Mouse (Mus musculus) limb, embryonic 11.5 days (tissue): Measurements from ENCODE around the gene Zfp113. TPM values are rescaled to one million over a fixed set of nuclear protein-coding genes. Genes with fewer than 3 reads are reported as not detected.
A peak's percentile ranks its signal among the peaks of the same experiment; 100 is the strongest.

Experiments used
- ATAC-seq: fragments of 200-750 bp; cut with Nextera tagmentation; 2 replicates; pipeline ENCODE4 v1.8.0; 2017; ENCODE audit warnings: low read depth; ENCODE audit not compliant: insufficient number of reproducible peaks, low FRiP score, low TSS enrichment
- DNase-seq: peaks from one replicate; pipeline ENCODE4 v3.0.0-alpha.2; 2015; ENCODE audit warnings: low spot score
- H3K27ac ChIP-seq: fragments of 300-500 bp; sonication (generic); replicated peaks from 2 replicates; pipeline ENCODE4 v1.5.1; 2014; ENCODE audit warnings: low read depth, mild to moderate bottlenecking, low read length
- H3K27me3 ChIP-seq: fragments of 300-500 bp; sonication (generic); 2 replicates; pipeline ENCODE4 v1.6.1; 2014; ENCODE audit warnings: mild to moderate bottlenecking, low read length, mixed read lengths; ENCODE audit not compliant: control insufficient read depth, insufficient read depth
- H3K36me3 ChIP-seq: fragments of 300-500 bp; sonication (generic); 2 replicates; pipeline ENCODE4 v1.6.1; 2014; ENCODE audit warnings: mild to moderate bottlenecking, low read length, moderate library complexity, mixed read lengths; ENCODE audit not compliant: control insufficient read depth, insufficient read depth
- H3K4me1 ChIP-seq: fragments of 300-500 bp; sonication (generic); 2 replicates; pipeline ENCODE4 v1.6.1; 2014; ENCODE audit warnings: low read length, mixed read lengths; ENCODE audit not compliant: control insufficient read depth, insufficient read depth
- H3K4me2 ChIP-seq: fragments of 300-500 bp; sonication (generic); 2 replicates; pipeline ENCODE4 v1.6.1; 2014; ENCODE audit warnings: low read depth, mild to moderate bottlenecking, moderate library complexity; ENCODE audit not compliant: severe bottlenecking
- H3K4me3 ChIP-seq: fragments of 300-500 bp; sonication (generic); 2 replicates; pipeline ENCODE4 v1.5.1; 2014; ENCODE audit warnings: low read depth, low read length
- H3K9ac ChIP-seq: fragments of 300-500 bp; sonication (generic); 2 replicates; pipeline ENCODE4 v1.6.1; 2014; ENCODE audit warnings: mild to moderate bottlenecking, low read length
- H3K9me3 ChIP-seq: fragments of 300-500 bp; sonication (generic); 2 replicates; pipeline ENCODE4 v1.6.1; 2016; ENCODE audit warnings: low read length; ENCODE audit not compliant: control insufficient read depth
- WGBS: fragments of 180-500 bp; shearing (Covaris S2); extraction: QIAGEN DNeasy Blood & Tissue Kit; methylation state at CpG from one replicate; pipeline ENCODE4 v1.1.7; 2014; 5-methylcytosine and 5-hydroxymethylcytosine counted together
- polyA plus RNA-seq: library from polyadenylated mRNA; unstranded; fragments of >200 nt; fragmentation: Nextera tagmentation; extraction: Ambion mirVana; gene quantifications from 2 replicates; pipeline ENCODE4 v1.2.1, GENCODE M21; 2014

Zfp113 gene
- polyA plus RNA-seq, 1 experiment from 2014 or later = 21.1 TPM

GRCm38 (mm10) chr5:138186950-138187638 lies 31.6 kb upstream of the Zfp113 start, which contains the start of the genes Taf6 and Cnpy4:
Gene Taf6 (minus strand): TSS chr5:138187451.
Gene Cnpy4 (plus strand): TSS chr5:138187485.
- Histone ChIP-seq H3K9ac (peak within 1 kb of the TSS; percentile 66), H3K9me3 (no peaks in the 10 kb centered on the region), H3K27ac (0 out of 2 replicates have a peak within 1 kb of the TSS, but pooled peaks have one; percentile 24), H3K27me3 (no peaks in the 10 kb centered on the region), H3K4me3 (peak within 1 kb of the TSS; percentile 52), H3K4me2 (peak within 1 kb of the TSS; percentile 76), H3K36me3 (peaks cover 15% of the 10 kb centered on the region), H3K4me1 (peaks cover 6% of the 10 kb centered on the region; the same call in 1 of the 2 replicates)
- ATAC-seq (peak; percentile 78), DNase-seq (peak; percentile 87)
- under 1% methylated on average over 31 of the region's 31 CpGs for WGBS

- Histone ChIP-seq H3K36me3 (peaks cover 24% of the 10 kb centered on the region), H3K4me1 (no peaks in the 10 kb centered on the region; the same call in 1 of the 2 replicates), H3K9me3 (no peaks in the 10 kb centered on the region), H3K4me2 (peak overlapping the region; percentile 38; the same call in 1 of the 2 replicates), H3K9ac (no peak overlapping the region), H3K27me3 (no peaks in the 10 kb centered on the region), H3K4me3 (peak overlapping the region; percentile 51; the same call in 1 of the 2 replicates), H3K27ac (no peak overlapping the region)
- WGBS = 88% methylated on average over 3 of the region's 3 CpGs
- DNase-seq (no peak), ATAC-seq (no peak)
These were observed 17.7 kb upstream of the Zfp113 start for GRCm38 (mm10) chr5:138173217-138173616.

- DNase-seq = peak; percentile 92
- peak within 1 kb of the TSS; percentile 80 for H3K27ac ChIP-seq
- peak within 1 kb of the TSS; percentile 51 for H3K4me3 ChIP-seq
- H3K4me2 ChIP-seq = peak within 1 kb of the TSS; percentile 60
- peak within 1 kb of the TSS; percentile 71 for H3K9ac ChIP-seq
- no peaks in the 10 kb centered on the region; the same call in 1 of the 2 replicates for H3K4me1 ChIP-seq
- no peaks in the 10 kb centered on the region for H3K9me3 ChIP-seq
- no peaks in the 10 kb centered on the region for H3K27me3 ChIP-seq
- peak; percentile 91 for ATAC-seq
- under 1% methylated on average over 54 of the region's 54 CpGs for WGBS
- peaks cover 30% of the 10 kb centered on the region for H3K36me3 ChIP-seq
These were observed 16.3 kb upstream of the Zfp113 start, which contains the start of the genes Ap4m1 and Mcm7 for GRCm38 (mm10) chr5:138171695-138172491. Gene Ap4m1 (plus strand): TSS chr5:138172002. Gene Mcm7 (minus strand): TSS chr5:138172422.

GRCm38 (mm10) chr5:138170936-138171561 lies 15.5 kb upstream of the Zfp113 start:
- peak overlapping the region; percentile 51 for H3K4me3 ChIP-seq
- H3K27ac ChIP-seq = peak overlapping the region; percentile 80
- H3K4me1 ChIP-seq = no peaks in the 10 kb centered on the region; the same call in 1 of the 2 replicates
- no peaks in the 10 kb centered on the region for H3K27me3 ChIP-seq
- H3K9ac ChIP-seq = peak overlapping the region; percentile 64
- peak overlapping the region; percentile 60 for H3K4me2 ChIP-seq
- peak; percentile 88 for ATAC-seq
- peaks cover 36% of the 10 kb centered on the region for H3K36me3 ChIP-seq
- DNase-seq = peak; percentile 97
- WGBS = under 1% methylated on average over 47 of the region's 47 CpGs
- no peaks in the 10 kb centered on the region for H3K9me3 ChIP-seq

GRCm38 (mm10) chr5:138165594-138165993 lies 10.1 kb upstream of the Zfp113 start:
- H3K27ac ChIP-seq = no peak overlapping the region
- peaks cover 52% of the 10 kb centered on the region for H3K36me3 ChIP-seq
- 79% methylated on average over 8 of the region's 8 CpGs for WGBS
- no peak for ATAC-seq
- H3K9ac ChIP-seq = no peak overlapping the region
- no peak overlapping the region for H3K4me3 ChIP-seq
- no peaks in the 10 kb centered on the region for H3K27me3 ChIP-seq
- peaks cover 5% of the 10 kb centered on the region; the same call in 1 of the 2 replicates for H3K4me1 ChIP-seq
- DNase-seq = no peak
- H3K4me2 ChIP-seq = no peak overlapping the region
- H3K9me3 ChIP-seq = no peaks in the 10 kb centered on the region

- peak; percentile 35 for DNase-seq
- WGBS = 74% methylated on average over 10 of the region's 10 CpGs
- H3K4me3 ChIP-seq = no peak overlapping the region
- no peak overlapping the region for H3K27ac ChIP-seq
- no peaks in the 10 kb centered on the region for H3K9me3 ChIP-seq
- ATAC-seq = no peak
- H3K36me3 ChIP-seq = peaks cover 45% of the 10 kb centered on the region
- H3K9ac ChIP-seq = no peak overlapping the region
- H3K4me1 ChIP-seq = peaks cover 5% of the 10 kb centered on the region; the same call in 1 of the 2 replicates
- H3K4me2 ChIP-seq = no peak overlapping the region
- H3K27me3 ChIP-seq = no peaks in the 10 kb centered on the region
These were observed 8.1 kb upstream of the Zfp113 start for GRCm38 (mm10) chr5:138163610-138164009.

- peaks cover 41% of the 10 kb centered on the region for H3K36me3 ChIP-seq
- H3K4me3 ChIP-seq = no peak overlapping the region
- WGBS = 79% methylated on average over 6 of the region's 6 CpGs
These were observed 7.5 kb upstream of the Zfp113 start for GRCm38 (mm10) chr5:138163046-138163445.

More at GRCm38 (mm10) chr5:138163046-138163445, 7.5 kb upstream of the Zfp113 start:
- DNase-seq (no peak), ATAC-seq (no peak)
- Histone ChIP-seq H3K9me3 (no peaks in the 10 kb centered on the region), H3K27ac (no peak overlapping the region), H3K4me2 (no peak overlapping the region), H3K4me1 (peaks cover 5% of the 10 kb centered on the region; the same call in 1 of the 2 replicates), H3K9ac (no peak overlapping the region), H3K27me3 (no peaks in the 10 kb centered on the region)
